Mouse (Mus musculus): ENCODE data around the gene Tmem255b. TPM values are rescaled to one million over a fixed set of nuclear protein-coding genes. Genes with fewer than 3 reads are reported as not detected.

Tmem255b gene
- total RNA-seq, 1 experiment from 2014 or later: not detected

DNA sequence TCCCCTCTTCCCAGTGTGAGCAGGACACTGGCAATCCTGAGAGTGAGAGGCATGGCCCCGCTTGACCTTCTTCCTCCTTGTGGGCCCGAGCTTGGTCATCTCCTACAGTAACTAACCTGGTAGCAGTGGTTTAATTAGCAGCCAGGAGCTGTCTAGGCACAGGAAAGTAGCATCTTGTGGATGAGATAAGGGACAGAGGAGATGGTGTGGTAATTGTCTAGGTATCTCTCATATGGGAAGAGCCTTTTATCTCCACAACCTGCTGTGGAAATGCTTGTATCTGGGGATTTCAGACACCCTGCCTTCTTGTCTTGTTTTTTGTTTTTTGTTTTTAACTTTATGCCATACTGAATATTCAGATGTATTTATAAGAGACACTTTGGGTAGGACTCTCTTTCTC, 2.5 kb downstream of the Tmem255b start:
- no peak for ATAC-seq (replicated peaks; ENCODE audit: low read depth, poor library complexity, severe bottlenecking)

DNA sequence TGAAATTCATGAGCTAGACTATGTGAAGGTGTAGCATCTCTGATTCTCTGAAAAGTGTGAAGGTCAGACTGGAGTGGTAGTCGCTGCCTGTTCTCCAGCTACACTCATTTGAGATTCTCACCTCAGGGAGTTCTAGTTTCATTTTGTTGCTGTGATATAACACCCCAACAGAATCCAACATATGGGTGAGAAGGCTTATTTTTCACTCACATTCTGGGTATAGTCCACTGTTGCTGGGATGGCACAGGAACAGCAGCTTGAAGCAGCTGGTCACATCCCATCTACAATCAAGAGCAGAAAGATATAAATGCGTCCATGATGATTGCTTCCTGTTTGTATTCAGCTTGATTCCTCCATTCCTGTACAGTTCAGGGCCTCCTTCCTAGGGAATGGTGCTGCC, 7.2 kb downstream of the Tmem255b start:
- ATAC-seq (replicated peaks; ENCODE audit: low read depth, poor library complexity, severe bottlenecking): no peak

DNA sequence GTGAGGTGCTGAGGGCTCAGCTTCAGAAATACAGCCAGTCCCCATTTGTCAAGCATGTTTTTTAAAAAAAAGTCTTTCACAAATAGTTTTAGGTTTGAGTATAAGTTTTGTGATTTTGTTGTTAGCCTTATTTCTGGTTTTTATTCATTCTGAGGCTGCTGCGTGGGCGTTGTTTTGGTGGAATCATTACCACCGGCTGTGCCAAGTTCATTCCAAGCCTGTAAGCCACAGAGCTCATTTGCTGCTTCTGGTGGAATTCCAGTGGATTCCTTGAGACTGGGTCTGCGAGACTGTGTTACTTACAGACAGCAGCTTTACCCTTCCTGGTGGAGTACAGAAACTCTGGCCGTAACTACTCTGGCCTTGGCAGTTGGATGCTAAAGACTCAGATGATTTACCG, 11.5 kb downstream of the Tmem255b start:
- no peak for ATAC-seq (replicated peaks; ENCODE audit: low read depth, poor library complexity, severe bottlenecking)

DNA sequence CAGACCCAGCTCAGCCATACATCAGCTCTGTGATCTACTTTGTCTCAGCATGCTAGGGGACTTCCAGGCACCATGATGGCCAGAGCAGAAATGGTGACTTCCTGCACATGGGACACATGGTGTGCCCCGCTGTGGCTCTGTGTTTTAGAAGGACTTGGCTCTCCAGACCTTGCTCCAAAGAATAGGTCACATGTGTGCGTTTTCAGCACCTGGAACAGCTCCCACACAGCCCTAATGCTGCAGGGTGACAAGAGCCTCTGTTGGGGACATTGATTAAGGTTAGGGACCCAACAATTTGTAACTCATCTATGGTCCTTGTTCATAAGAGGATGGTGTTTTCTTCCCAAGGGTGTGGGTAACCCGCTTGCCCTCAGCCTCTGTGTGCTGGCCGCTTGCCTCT, 13.2 kb downstream of the Tmem255b start:
- ATAC-seq (replicated peaks; ENCODE audit: low read depth, poor library complexity, severe bottlenecking): peak; percentile 85

DNA sequence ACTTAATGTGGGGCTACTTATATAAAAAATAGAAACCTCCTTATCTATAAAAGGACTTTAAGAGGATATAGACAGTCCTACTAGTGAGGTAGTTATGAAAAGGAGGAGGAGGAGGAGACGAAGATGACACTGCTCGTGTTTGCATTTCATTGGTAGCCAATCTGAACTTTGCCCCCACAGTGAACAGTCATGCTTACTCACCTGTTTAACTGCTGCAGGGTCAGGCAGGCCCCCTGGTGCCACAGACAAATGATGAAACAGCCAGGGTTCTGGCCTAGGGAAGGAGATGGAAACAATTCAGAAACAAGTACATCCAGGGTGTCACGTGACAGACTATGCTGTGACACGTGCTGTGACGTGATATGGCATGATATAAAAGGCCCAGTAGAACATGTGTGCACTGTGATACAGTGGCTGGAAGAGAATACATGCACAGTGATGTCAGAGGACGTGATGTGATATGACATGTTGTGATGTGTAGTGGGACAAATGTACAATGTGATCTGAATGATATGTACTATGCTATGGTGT, 16.8 kb downstream of the Tmem255b start:
- ATAC-seq (replicated peaks; ENCODE audit: low read depth, poor library complexity, severe bottlenecking): no peak

GRCm38 (mm10) chr8:13454341-13455113, 19.5 kb downstream of the Tmem255b start:
- no peak for ATAC-seq (replicated peaks; ENCODE audit: low read depth, poor library complexity, severe bottlenecking)

DNA sequence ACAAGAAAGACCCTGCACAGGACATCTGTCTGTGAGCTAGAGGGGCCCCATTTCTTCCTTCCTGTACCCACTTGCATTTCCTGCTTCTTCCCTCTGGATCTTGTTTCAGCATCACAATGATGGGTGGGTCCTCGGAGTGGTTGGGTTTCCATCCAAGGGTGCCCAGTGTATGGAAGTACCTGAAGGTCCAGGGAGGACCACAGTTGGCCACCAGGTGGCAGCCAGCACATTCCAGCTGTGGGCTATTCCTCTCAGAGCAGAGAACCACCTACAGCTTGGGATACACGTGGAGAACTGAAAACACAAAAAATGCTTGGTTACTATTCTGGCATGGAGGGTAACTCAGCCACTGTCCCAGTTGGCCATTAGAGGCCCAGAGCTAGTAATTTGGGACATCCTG, 20.3 kb downstream of the Tmem255b start:
- peak; percentile 75 for ATAC-seq (replicated peaks; ENCODE audit: low read depth, poor library complexity, severe bottlenecking)

DNA sequence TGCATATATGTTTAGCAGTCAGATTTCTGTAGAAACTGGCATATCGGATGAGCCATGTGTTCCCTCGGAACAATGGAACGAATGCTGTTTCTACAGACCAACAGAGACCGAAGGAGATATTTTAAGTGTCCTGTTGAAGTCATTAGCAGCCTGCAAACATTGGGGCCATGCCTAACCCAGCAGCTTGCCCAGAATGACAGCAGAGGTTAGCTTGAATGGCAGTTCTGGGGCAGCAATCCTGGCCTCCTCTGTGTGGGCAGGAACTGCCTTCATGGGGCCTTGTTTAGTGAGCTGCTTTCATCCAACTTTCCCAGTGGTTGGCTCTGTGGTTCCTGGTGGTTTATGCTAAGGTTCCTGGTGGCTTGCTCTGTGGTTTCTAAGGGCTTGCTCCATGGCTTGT, 24.4 kb downstream of the Tmem255b start:
- ATAC-seq (replicated peaks; ENCODE audit: low read depth, poor library complexity, severe bottlenecking): no peak

DNA sequence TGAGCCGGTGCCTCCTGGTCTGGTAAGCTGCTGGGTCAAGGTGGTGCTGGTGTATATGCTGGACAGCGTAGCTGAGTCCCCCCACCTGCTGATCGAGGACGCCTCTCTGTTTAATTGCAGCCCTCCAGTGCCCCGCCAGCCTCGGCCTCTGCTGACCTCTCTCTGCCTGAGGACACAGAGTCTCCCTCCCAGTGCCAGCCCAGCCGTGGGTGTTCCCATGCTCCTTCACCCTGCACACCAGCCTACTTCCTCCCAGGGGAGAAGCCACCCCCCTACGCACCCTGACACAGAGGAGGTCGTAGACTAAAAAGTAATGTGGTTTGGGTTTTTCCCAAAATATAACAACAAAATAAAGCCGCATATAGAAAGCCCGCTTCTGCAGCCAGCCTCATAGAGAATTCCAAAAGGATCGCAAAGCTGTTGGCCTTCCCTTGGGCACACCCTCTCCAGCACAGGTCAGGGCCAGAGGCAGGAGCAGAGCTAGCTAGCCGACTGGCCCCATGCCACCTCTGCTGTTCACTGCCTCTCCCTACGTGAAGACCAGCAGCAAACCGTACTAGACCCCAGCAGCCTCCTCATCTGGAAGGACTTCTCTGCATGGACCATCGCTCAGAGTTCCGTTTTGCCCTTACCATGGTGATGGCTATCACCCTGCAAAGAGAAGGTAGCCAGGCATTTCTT, 26.2 kb downstream of the Tmem255b start:
- ATAC-seq (replicated peaks; ENCODE audit: low read depth, poor library complexity, severe bottlenecking): no peak

DNA sequence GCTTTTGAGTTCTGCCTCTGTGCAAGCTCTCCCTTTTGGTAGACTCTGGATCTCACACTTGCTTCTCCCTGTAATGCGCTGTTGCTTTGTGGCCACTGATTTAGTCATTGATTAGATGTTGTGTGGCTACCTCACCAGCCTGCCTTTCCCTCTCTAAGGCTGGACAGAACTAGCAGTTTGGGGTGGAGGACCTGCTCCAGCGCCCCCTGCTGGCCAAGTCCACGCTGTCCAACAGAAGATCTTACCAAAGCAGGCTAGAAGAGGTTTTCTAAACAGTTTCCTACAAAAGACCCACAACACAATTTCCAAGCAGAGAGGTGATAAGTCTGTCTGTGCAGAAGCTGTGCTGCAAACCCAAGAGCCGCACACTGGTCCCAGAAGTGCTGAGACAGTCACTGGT, 26.9 kb downstream of the Tmem255b start:
- ATAC-seq (replicated peaks; ENCODE audit: low read depth, poor library complexity, severe bottlenecking): peak; percentile 64; the same call in 1 of the 2 replicates

GRCm38 (mm10) chr8:13462392-13462791, 27.4 kb downstream of the Tmem255b start:
- ATAC-seq (replicated peaks; ENCODE audit: low read depth, poor library complexity, severe bottlenecking): no peak

DNA sequence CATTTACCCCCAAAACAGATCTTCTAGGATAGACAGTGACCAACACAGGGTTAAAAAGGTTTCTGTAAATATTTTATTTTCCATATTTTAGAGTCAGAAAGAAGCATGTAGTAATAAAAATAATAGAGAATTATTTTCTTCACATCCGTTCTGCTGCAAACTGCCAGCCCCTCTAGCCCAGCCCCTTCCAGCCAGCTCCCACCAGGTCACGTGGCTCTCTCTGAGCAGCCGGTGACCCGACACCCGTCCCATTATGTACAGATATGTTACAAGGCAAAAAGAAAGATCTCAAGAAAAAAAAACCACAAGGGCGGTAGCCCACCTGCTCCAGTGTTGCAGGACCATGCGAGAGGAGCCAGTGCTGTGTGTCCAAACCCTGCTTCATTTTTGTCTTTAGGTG, 30.3 kb downstream of the Tmem255b start:
- ATAC-seq (replicated peaks; ENCODE audit: low read depth, poor library complexity, severe bottlenecking): no peak

- ATAC-seq (replicated peaks; ENCODE audit: low read depth, poor library complexity, severe bottlenecking): 0 out of 2 replicates have a peak, but pooled peaks have one; percentile 35
These were observed 32.0 kb downstream of the Tmem255b start for GRCm38 (mm10) chr8:13466989-13467388.

DNA sequence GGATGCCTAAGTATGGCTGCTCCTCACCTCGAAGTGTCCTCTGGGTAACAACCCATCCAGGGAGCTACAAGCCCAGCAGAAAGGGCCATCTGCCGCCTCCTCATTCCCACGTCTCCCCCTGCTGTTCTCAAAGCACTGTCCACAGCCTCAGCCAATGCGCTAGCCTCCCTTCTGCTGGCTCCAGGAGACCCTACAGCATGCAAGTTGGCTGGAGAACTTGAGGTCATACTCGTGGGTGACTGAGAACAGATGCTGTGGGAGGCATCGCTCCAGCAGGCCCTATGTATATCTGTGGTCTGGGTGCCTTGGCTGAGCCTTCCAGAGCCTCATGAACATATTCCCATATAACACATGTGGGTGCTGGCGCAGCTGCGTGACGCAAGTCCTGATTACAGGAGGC, 33.7 kb downstream of the Tmem255b start:
- no peak for ATAC-seq (replicated peaks; ENCODE audit: low read depth, poor library complexity, severe bottlenecking)

GRCm38 (mm10) chr8:13471484-13471883, 36.5 kb downstream of the Tmem255b start:
- no peak for ATAC-seq (replicated peaks; ENCODE audit: low read depth, poor library complexity, severe bottlenecking)

DNA sequence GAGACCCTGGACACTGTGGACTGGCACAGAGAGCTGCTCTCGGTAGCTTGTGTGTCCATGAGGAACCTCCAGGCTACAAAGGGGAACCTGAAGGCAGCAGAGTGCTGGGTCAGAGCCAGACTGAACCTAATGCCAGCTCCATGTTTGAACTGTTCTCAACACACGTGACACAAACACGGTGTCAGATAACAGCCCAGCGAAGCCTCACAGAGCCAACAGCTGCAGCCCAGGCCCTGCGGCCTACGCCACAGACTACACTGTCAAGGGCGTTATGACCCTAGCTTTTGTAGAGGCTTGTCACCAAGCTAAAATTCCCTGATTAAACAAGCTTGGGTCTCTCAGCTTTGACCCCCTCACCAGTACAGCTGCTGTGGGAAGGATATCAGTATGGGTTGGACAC, 37.3 kb downstream of the Tmem255b start:
- peak; percentile 79 for ATAC-seq (replicated peaks; ENCODE audit: low read depth, poor library complexity, severe bottlenecking)

- no peak for ATAC-seq (replicated peaks; ENCODE audit: low read depth, poor library complexity, severe bottlenecking)
These were observed 40.9 kb downstream of the Tmem255b start for GRCm38 (mm10) chr8:13475892-13476291.

DNA sequence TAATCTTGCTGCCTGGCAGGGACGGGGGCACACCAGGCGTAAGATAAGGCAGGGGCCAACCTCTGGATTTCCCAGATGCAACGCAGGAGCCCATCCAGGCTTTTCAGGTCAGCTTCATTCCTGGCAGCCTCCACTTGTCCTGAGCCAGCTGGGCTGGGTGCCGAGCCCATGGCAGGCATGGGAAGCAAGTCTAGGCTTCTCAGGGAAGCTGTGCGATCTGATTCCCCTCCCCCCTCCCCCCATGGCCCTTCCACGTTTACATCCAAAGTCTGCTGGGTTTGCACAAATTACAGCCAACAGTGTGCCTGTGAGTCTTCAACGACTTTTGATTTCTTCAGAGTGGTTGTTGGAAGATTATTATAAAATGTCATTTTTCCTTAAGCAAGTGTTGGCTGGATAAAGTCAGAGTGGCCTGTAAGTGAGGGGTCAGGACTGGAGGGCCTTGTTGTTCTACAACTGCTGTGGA, 46.1 kb downstream of the Tmem255b start:
- ATAC-seq (replicated peaks; ENCODE audit: low read depth, poor library complexity, severe bottlenecking): no peak

- no peak for ATAC-seq (replicated peaks; ENCODE audit: low read depth, poor library complexity, severe bottlenecking)
These were observed 46.6 kb downstream of the Tmem255b start for GRCm38 (mm10) chr8:13481596-13481995.

GRCm38 (mm10) chr8:13482101-13482801, 47.3 kb downstream of the Tmem255b start:
- no peak for ATAC-seq (replicated peaks; ENCODE audit: low read depth, poor library complexity, severe bottlenecking)

DNA sequence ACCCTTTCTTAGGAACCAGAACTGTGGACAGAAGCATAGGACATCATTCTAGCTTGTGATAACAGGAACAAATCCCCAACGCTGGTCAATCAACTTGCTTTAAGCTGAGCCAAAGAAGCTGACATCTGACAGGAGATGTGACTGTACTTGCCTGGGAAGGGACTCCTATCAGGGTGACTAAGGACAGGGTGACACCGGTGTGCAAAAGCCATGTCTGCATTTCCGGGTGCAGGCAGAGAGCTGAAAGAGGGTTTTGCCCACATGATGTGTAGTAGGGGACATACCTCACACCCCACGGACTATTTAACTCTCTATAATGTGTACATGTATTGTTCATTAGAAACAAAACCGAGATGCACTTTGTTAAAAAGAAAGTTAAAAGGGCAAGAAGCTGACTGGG, 48.2 kb downstream of the Tmem255b start:
- no peak for ATAC-seq (replicated peaks; ENCODE audit: low read depth, poor library complexity, severe bottlenecking)

Measured in common myeloid progenitor, adult 5-6 weeks (primary cell).